Mouse (Mus musculus): Measurements from ENCODE around the gene Adam10.

Adam10 gene

GRCm38 (mm10) chr9:70671772-70672579 lies 6.8 kb upstream of the Adam10 start:
- DNase-seq (ENCODE audit: low read depth in 1 of 2, low spot score in 2 of 2): no peak

- DNase-seq (ENCODE audit: low read depth in 1 of 2, low spot score in 2 of 2): no peak
Observed at GRCm38 (mm10) chr9:70673656-70674055, 5.1 kb upstream of the Adam10 start.

- DNase-seq (ENCODE audit: low read depth in 1 of 2, low spot score in 2 of 2): no peak
Observed at GRCm38 (mm10) chr9:70675117-70675516, 3.7 kb upstream of the Adam10 start.

GRCm38 (mm10) chr9:70675961-70676360 lies 2.8 kb upstream of the Adam10 start:
- DNase-seq (ENCODE audit: low read depth in 1 of 2, low spot score in 2 of 2): no peak

- DNase-seq (ENCODE audit: low read depth in 1 of 2, low spot score in 2 of 2): no peak
Observed at GRCm38 (mm10) chr9:70679132-70680091, 615 bp downstream of the Adam10 start.

GRCm38 (mm10) chr9:70682202-70682601 lies 3.4 kb downstream of the Adam10 start:
- DNase-seq (ENCODE audit: low read depth in 1 of 2, low spot score in 2 of 2): no peak

GRCm38 (mm10) chr9:70688301-70688968 lies 9.6 kb downstream of the Adam10 start:
- DNase-seq (ENCODE audit: low read depth in 1 of 2, low spot score in 2 of 2): no peak

GRCm38 (mm10) chr9:70689926-70690325 lies 11.1 kb downstream of the Adam10 start:
- DNase-seq (ENCODE audit: low read depth in 1 of 2, low spot score in 2 of 2): no peak

GRCm38 (mm10) chr9:70690579-70690978 lies 11.8 kb downstream of the Adam10 start:
- no peak for DNase-seq (ENCODE audit: low read depth in 1 of 2, low spot score in 2 of 2)

GRCm38 (mm10) chr9:70691772-70692693 lies 13.2 kb downstream of the Adam10 start:
- no peak for DNase-seq (ENCODE audit: low read depth in 1 of 2, low spot score in 2 of 2)

GRCm38 (mm10) chr9:70695723-70696122 lies 16.9 kb downstream of the Adam10 start:
- no peak for DNase-seq (ENCODE audit: low read depth in 1 of 2, low spot score in 2 of 2)

- DNase-seq (ENCODE audit: low read depth in 1 of 2, low spot score in 2 of 2): no peak
Observed at GRCm38 (mm10) chr9:70698090-70698489, 19.3 kb downstream of the Adam10 start.

- DNase-seq (ENCODE audit: low read depth in 1 of 2, low spot score in 2 of 2): no peak
Observed at GRCm38 (mm10) chr9:70703597-70704203, 24.9 kb downstream of the Adam10 start.

- DNase-seq (ENCODE audit: low read depth in 1 of 2, low spot score in 2 of 2): no peak
Observed at GRCm38 (mm10) chr9:70706444-70706843, 27.6 kb downstream of the Adam10 start.

GRCm38 (mm10) chr9:70729544-70729943 lies 50.7 kb downstream of the Adam10 start:
- DNase-seq (ENCODE audit: low read depth in 1 of 2, low spot score in 2 of 2): no peak

- no peak for DNase-seq (ENCODE audit: low read depth in 1 of 2, low spot score in 2 of 2)
Observed at GRCm38 (mm10) chr9:70731079-70731478, 52.3 kb downstream of the Adam10 start.

- DNase-seq (ENCODE audit: low read depth in 1 of 2, low spot score in 2 of 2): no peak
Observed at GRCm38 (mm10) chr9:70733208-70733607, 54.4 kb downstream of the Adam10 start.

GRCm38 (mm10) chr9:70739998-70740397 lies 61.2 kb downstream of the Adam10 start:
- no peak for DNase-seq (ENCODE audit: low read depth in 1 of 2, low spot score in 2 of 2)

- DNase-seq (ENCODE audit: low read depth in 1 of 2, low spot score in 2 of 2): no peak
Observed at GRCm38 (mm10) chr9:70751504-70752222, 72.9 kb downstream of the Adam10 start.

Data from monocyte, adult 2 months (primary cell).